Mouse (Mus musculus) cerebellum, adult 9-10 months (tissue): ENCODE results near the gene 1600002K03Rik.
A peak's percentile ranks its signal among the peaks of the same experiment; 100 is the strongest.

Experiments used
- DNase-seq: peaks from one replicate; pipeline ENCODE4 v3.0.0; 2022

1600002K03Rik gene

DNA sequence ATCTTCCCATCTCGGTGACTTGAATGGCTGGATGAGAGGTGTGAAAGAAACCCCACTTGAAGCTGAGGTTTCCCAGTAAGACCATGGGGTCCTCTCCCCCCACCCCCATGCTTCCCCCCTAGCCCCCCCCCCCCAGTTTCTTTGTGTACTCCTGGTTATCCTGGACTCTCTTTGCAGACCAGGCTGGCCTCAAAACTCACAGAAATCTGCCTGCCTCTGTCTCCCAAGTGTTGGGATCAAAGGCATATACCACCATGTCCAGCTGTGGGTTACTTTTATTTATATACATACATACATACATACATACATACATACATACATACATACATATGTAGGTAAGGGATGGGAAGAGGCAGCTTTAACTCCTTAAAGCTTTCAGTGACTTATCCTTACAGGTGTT, 3.7 kb upstream of the 1600002K03Rik start:
- peak; percentile 63 for DNase-seq

DNA sequence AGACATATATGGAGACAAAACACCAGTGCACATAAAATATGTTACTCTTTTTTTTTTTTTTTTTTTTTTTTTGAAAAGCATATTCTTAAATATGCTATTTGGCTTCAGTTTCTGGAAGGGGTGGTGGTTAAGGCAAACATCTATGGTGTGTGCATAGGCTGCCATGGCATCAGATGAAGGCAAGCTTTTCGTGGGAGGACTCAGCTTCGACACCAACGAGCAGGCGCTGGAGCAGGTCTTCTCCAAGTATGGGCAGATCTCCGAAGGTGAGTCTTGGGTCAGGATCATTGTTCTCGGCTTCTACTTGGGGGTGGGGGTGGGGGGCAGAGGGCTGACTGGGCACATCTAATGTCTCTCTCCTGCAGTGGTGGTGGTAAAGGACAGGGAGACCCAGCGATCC, 3.1 kb upstream of the 1600002K03Rik start:
- peak; percentile 53 for DNase-seq

DNA sequence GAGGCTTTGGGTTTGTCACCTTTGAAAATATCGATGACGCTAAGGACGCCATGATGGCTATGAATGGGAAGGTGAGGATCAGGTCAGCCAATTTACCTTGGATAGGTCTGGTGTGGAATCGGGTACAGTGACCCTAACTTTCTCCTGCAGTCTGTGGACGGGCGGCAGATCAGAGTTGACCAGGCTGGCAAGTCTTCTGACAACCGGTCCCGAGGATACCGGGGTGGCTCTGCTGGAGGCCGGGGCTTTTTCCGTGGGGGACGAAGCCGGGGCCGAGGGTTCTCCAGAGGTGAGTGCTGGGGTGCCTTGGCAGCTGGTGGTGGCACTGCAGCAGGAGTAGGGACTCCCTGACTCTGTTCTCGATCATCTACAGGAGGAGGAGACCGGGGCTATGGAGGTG, 2.7 kb upstream of the 1600002K03Rik start:
- DNase-seq = peak; percentile 64

DNA sequence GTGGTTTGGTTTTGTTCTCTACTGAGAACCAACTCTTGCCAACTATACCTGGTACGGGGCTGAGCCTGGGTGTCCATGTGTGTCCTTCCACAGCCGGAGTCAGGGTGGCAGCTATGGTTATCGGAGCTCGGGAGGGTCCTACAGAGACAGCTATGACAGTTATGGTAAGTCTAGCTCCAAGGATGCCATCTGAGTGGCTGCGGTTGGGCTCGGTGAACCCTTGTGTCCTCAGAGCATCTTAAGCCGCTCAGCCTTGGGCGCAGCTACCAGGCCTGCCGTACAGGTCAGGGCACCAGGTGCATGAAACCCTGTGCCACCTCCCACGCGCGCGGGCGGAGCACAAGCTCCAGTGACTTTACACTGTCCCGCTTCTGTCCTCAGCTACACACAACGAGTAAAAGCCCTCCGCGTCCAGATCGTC, 2.1 kb upstream of the 1600002K03Rik start:
- DNase-seq = peak; percentile 64

DNA sequence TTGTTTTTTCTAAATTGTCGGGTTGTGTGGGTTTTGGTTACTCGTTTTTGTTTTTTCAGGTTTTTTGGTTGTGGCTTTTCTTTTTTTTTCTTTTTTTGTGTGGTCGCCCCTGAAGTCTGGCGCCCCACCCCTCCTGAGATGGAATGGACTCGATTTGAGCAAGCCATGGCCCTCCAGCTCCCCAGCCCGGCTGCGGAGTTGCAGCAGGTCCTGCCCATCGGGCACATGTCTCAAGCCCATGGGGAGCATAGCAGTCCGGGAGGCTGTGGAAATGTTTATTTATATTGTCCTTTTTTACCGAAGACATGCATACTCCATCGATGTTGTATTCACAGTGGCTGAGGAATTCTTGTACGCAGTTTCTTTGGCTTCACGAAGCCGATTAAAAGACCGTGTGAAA, 1.5 kb upstream of the 1600002K03Rik start:
- no peak for DNase-seq

DNA sequence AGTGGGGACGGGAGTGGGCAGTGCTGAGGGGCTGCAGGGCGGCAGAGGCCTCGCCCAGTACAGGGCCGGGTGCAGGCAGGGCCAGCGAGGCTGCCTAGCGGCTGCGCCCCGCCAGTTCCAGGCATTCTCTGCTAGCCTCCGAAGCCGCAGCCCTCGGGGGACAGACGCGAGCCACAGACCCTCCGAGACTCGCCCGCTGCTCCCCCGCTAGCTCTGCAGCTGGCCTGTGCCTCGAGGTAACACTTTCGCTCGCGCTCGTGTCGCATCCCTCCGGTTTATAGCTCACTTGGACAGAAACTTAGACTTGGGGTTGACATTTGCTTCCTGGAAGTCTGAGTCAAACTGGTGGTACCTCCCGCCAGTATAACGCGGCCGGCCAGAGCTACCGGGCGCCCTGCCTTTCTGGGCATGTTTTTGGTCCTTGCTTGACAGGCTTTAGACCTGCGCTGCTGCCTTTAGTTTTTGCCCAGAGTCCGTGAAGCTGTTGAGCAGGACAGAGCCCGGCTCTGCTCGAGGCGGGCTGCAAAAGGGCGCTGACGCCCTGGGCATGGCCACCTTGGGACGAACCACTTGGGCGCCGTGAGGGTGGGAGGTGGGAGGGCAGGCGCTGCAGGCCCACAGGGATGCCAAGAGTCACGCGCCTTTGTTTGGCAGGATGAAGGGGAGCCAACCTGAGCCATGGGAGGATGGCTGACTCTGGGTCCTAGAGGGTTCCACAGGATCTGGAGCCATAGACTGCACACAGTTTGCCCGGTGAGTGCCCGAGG, 801 bp upstream of the 1600002K03Rik start:
- peak; percentile 67 for DNase-seq

DNA sequence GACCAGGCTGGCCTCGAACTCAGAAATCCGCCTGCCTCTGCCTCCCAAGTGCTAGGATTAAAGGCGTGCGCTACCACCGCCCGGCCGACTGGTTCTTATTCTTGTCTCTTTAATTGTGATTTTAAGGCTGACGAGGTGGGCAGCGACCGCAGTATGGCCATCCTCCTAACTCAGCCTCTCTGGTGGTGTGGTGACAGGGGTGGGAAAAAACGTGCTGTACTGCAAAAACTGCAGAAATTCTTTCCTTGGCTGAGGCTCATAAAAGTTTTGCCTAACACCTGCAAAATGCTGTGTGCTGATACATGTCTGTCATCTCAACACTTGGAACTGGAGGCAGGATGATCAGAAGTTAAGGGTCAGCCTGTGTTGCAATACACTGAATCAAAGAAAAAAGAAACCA, 614 bp downstream of the 1600002K03Rik start:
- peak; percentile 65 for DNase-seq

DNA sequence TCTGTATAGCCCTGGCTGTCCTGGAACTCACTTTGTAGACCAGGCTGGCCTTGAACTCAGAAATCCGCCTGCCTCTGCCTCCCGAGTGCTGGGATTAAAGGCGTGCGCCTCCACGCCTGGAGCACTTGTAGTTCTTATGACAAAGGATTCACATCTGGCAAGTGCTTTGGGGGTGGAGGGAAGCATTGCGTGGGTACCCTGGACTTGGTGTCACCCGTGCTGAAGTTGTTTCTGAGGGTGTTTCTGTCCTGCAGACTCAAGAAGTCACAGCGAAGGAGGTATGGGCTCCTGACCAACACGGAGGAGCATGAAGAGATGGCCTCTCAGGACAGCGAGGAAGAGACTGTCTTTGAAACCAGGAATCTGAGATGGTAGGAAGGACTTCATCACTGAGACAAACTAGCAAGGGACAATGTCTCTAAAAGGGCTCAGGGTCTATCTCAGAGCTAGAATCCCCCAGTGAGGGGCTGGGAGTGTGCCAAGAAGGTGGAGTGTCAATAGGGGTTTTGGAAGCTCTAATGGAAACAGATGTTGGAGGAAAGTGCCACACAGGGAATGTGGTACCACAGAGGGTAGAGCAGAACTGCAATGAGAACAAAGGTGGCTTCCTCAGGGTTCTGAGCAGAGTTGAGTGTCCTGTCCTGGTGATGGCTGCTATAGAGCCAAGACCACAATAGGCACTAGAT, 1.4 kb downstream of the 1600002K03Rik start:
- DNase-seq = peak; percentile 69

DNA sequence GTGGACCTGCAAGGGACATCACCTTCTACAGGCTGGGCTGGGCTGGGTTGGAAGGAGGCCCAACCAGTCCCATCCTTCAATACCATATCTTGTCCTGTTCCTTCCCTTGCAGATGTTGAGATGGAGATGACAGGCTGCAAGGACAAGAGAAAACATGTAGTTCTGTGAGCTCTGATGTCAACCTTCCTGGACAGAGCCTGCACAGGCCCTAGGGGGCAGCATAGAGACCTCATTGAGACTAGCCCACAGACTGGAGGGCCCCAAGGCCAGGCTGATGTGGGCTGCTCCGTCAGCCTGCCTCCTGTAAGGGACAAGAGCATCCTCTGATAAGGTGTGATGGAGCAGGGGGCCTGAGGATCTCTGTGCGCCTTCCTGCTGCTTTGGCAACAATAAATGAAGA, 2.0 kb downstream of the 1600002K03Rik start:
- peak; percentile 62 for DNase-seq

DNA sequence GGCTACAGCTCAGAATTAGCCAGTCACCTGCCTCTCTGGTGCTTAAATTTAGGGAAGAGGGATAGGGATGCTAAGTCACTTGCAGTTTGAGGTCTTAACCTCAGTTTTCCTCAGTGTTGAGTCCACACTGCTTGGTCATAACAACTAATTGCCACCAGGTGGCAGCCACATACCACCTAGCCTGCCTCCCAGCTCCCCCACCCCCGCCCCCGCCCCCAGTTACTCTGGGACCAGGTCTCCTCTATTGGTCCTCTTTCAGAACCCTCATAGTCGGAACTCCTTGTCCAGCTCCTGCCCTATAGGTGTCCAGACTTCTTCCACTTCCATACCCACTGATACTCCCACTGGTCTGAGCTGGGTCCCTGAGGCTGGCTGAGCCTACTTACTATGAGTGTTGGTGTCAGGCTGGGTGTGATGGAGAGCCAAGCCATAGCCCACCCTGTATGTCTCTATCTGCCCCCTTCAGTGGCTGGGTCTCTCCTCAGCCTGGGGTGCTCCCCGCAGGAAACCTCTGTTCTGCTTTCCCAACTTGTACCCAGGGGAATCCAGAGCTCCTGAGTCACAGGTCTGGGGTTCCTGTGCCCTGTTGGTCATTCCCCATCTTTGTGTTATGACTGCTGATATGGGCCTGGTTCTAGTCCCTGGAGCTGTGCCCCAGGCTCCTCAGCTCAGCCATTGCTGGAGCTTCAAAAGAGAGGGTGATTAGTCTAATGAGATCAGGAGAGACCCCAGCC, 3.0 kb downstream of the 1600002K03Rik start:
- peak; percentile 69 for DNase-seq

DNA sequence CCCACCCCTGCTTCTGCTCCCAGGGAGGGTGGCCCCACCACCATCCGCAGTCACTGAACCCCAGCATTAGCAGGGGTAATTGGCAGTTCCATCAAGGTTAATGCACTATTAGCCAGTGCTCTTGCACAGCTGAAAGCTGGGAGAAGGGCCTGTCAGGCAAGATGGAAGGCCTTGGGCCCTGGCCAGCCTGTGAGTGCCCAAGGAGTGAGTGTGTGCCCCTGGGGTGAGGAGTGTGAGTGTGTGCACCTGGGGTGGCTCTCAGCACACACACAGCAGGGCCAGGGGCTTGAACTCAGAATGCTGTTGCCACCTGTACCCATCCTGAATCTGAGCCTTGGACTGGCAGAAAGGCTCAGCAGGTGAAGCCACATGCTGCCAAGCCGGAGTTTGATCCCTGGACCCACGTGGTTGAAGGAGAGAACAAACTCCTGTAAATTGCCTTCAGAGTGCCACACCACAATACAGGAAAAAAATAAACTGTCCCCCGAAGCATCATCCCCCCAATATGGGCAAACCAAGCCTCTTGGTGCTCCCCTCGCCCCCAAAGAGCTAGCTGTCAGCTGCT, 3.6 kb downstream of the 1600002K03Rik start:
- DNase-seq = no peak

DNA sequence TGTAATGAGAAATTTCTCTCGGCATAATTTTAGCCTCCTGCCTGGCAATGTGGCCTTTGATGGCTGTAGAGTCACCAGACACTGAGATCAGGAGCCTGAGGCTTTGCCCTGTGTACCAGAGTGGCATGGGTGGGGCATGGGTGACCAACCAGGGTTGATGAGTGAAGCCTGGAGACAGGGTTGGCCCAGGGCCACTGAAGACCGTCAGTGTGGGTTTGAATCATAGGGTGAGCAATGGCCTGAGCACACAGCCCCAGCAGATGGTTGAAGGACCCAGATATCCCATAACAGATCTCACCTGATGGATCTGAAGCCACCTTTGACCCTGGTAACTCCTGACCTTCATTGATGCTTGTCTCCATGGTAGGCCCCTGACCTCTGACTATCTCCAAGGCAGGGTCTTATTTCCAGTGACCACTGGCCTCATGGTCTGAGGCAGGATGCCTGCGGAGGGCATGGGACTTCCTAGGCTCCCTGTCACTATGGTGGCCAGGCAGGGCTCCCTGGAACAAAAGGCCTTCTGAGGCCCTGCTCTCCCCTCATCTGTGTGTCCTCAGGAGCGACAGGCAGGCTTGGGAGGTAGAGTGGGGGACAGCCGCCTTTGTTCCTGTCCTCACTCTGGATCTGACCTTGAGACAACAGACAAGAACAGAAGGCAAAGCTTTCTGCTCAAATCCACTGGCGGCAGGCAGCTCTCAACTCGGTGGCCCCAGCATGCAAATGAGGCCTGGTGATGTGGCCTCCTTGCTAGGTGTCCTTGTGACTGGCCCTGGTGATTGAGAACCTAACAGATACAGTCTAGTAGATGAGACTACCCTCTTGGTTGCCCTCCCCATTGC, 4.9 kb downstream of the 1600002K03Rik start:
- no peak for DNase-seq

DNA sequence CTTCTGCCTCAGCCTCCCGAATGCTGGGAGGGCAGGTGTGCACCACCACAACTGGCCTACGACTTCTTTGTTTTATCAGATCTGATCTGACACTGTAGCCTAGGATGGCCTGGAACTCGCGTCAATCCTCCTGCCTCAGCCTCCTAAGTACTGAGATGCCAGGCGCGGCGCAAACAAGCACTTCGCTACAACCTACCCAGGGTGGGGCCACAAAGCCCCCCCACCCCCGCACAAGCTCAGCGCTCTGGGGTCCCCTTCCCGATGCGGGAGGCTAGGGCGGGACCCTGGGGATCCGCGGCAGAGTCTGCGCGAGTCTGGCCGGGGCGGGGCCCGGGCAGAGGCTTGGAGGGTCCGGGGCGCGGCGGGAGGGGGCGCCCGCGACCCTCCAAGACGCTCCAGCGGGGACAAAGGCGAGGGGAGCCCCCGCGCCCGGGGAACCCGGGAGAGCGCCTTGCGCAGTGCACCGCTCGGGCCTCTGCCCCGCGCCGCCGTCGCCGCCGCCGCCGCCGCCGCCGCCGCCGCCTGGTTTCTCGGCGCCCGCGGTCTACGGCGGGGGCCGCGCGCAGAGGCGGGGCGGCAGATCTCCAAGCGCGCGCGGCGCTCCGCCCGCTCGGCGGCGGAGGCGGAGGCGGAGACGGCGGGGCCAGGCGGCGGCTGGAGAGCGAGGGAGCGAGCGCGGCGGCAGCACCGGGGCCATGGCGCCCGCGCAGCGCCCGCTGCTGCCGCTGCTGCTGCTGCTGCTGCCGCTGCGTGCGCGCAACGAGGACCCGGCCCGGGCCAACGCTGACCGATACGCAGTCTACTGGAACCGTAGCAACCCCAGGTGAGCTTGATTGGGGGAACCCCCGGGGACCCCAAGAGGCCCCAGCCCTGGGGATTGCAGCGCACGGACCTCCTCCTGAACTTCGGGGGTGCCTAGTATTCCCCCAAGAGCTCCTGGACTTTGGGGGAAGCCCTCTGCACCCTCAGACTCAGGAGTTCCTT, 6.6 kb downstream of the 1600002K03Rik start, which contains the start of gene Efna2:
Gene Efna2, plus strand, starts transcription at position 415 of the 984 bp plus-strand sequence.
- peak; percentile 59 for DNase-seq

DNA sequence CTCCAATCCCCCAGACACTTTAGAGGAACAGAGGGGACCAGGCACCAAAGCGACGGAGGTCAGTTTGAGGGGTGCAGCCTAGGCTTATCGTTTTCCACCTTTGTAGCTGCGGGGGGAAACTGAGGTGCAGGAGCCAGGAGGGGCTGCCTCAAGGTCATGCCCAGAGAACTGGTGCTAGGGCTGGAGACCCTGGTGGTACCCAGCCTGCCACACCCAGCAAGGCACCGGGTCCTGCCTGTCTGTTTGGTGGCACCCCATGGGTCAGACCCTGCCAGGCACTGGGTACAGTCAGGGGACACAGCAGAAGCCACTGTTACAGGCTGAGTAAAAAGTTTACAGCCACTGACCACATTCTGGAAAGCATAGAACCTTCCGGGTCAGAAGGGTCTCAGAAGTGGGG, 7.5 kb downstream of the 1600002K03Rik start:
- DNase-seq = no peak

DNA sequence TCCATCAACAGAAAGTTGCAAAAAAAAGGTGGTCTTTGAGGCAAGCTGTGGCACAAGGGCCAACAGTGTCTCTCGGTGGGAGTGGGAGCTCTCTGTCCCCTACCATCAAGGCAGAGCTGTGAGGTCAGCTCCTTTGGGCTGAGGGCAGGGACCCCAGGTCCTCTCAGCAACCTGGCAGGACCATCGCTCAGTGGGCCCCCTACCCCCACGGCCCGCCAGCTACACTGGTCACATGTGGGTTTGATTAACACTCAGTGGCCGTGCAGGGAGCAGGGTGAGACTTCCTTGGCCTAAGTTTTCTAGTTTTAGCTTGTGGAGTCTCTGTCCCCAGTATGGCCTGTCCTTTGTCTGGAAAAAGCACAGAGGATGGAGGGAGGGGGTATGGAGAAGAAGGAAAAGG, 8.1 kb downstream of the 1600002K03Rik start:
- no peak for DNase-seq

DNA sequence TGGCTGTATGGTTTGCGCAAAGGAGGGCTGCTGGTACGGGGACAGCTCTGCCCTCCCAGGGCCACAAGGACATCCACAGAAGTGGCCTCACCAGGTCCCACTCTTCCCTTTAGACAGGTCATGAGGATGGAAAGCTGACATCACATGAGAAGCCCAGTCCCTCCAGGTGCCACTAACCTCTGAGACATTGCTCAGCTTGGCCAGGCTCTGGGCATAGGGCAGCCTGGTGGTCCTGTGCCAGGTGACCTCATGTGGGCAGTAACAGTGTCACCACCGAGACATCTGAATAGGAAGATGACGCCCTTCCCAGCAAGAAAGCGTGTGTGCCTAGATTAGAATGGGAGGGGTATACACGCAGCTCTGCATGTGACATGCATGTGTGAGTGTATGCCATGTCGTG, 9.8 kb downstream of the 1600002K03Rik start:
- peak; percentile 26 for DNase-seq

DNA sequence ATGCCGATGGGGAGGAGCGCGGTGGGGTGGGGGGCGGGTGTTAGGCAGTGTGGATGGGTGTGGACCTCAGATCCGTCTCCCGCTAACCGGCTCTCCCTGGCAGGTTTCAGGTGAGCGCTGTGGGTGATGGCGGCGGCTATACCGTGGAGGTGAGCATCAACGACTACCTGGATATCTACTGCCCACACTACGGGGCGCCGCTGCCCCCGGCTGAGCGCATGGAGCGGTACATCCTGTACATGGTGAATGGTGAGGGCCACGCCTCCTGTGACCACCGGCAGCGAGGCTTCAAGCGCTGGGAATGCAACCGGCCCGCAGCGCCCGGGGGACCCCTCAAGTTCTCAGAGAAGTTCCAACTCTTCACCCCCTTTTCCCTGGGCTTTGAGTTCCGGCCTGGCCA, 13.9 kb downstream of the 1600002K03Rik start:
- no peak for DNase-seq

DNA sequence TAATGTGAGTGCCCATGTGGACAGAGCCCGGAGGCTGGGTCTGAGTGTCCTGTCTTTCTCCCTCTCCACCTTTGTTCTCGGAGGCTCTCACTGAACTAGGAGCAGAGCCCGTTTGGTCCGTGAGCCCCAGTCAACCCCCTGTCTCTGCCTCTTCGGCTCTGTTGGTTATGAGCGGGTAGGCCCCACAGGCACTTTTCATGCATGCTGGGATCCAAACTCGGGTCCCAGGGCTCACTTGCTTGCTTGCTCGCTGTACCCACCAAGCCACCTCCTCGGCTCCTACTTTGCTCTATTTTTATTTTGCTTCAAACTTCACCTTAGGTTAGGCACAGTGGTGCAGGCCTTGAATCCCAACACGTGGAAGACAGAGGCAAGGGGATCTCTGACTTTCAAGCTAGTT, 15.0 kb downstream of the 1600002K03Rik start:
- no peak for DNase-seq

DNA sequence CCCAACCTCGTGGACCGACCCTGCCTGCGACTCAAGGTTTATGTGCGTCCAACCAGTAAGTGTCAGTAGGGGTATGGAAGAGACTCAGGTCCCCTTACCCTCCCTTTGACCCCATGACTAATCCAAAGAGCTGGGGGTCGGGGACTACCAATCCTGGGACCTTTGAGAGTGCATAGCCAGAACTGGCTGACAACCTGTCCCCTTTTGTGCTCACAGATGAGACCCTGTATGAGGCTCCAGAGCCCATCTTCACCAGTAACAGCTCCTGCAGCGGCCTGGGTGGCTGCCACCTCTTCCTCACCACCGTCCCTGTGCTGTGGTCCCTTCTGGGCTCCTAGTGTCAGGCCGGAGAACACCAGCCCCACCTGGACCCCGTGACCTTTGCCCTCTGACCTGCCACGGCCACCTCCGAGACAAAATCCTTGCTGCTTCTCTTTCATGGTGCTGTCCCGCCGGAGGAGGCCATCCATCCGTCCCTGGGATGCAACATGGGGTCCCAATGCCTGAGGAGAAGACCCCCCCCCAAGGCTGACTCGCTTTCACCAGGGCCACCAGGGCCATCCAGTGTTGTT, 15.8 kb downstream of the 1600002K03Rik start:
- no peak for DNase-seq

DNA sequence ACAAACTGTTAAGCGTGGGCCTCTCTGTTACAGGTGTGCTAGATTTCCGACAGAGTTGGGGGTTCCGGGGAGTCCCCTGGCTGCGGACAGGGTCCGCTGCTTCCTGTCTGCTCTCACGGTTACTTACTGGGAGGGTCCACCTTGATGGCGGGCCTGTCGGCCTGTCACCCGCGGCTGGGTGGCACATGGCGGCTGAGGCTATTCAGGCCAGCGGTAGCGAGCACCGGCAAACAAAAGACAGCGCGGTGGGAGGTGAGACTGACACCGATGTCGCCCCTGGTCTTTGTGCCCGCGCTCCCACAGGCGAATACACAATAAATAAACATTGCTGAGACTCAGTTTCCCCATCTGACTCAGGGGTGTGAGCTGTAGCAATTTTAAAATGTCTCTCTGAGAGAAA, 17.3 kb downstream of the 1600002K03Rik start:
- no peak for DNase-seq
